ENCODE assay signal across 9 mouse cellular contexts in genomic region chr17:15041175-15041729, GRCm38 (mm10). TPM values are rescaled to one million over a fixed set of nuclear protein-coding genes. Genes with fewer than 3 reads are reported as not detected.
A peak's percentile ranks its signal among the peaks of the same experiment; 100 is the strongest.
DNase-seq lines count a peak whose midpoint lies in the region; ATAC-seq and TF ChIP-seq lines count a peak whose summit lies in the region.
"Not testable (repeated sequence)": the region's sequence is repeated elsewhere in the genome, so short reads cannot be mapped to it uniquely, and the experiment has no call there.
"Had no signal": no experiment of that assay in that cellular context is flagged by ENCODE, and none has a peak within 500 bp of the region (broad histone marks: within the 10 kb centered on the region; RNA-seq: fewer than 3 reads in every experiment).

Gene Ermard, plus strand, starts transcription at chr17:15041208.
Gene Tcte3, minus strand, starts transcription at chr17:15041488.
Gene Gm3448, minus strand, starts transcription at chr17:15041537.

- H3K4me3 ChIP-seq in embryonic facial prominence, embryonic 11.5 days (ENCODE audit: low read depth, low read length); lung, adult 2 months (replicated peaks; ENCODE audit: extremely low read depth, low read depth, low read length); neural tube, embryonic 11.5 days (ENCODE audit: low read depth, low read length): not testable (repeated sequence)
- H3K4me3 ChIP-seq in hindbrain, embryonic 15.5 days, result peak within 1 kb of the TSS; percentile 21; the same call in 1 of the 2 replicates
- H3K4me3 ChIP-seq in layer of hippocampus, adult 2 months, result peak within 1 kb of the TSS; percentile 40; the same call in 1 of the 2 replicates

- peak; percentile 96 for ATAC-seq in embryonic facial prominence, embryonic 11.5 days (replicated peaks; ENCODE audit: insufficient number of reproducible peaks, low FRiP score, low TSS enrichment, low read depth)
- peak; percentile 95 for ATAC-seq in granulocyte monocyte progenitor cell, adult 5-6 weeks (replicated peaks; ENCODE audit: poor library complexity, severe bottlenecking)
- ATAC-seq in hindbrain, embryonic 15.5 days (ENCODE audit: low FRiP score, low read depth), result peak; percentile 98
- ATAC-seq in neural tube, embryonic 11.5 days (ENCODE audit: insufficient read depth, low FRiP score, low TSS enrichment), result peak; percentile 97

- H3K9ac ChIP-seq in embryonic facial prominence, embryonic 11.5 days (replicated peaks; ENCODE audit: low read length); hindbrain, embryonic 15.5 days; neural tube, embryonic 11.5 days (ENCODE audit: low read length): not testable (repeated sequence)

- not testable (repeated sequence) for H3K4me1 ChIP-seq in embryonic facial prominence, embryonic 11.5 days (ENCODE audit: control insufficient read depth, insufficient read depth, low read length); hindbrain, embryonic 15.5 days (replicated peaks); lung, adult 2 months (ENCODE audit: control insufficient read depth, insufficient read depth, low read length); neural tube, embryonic 11.5 days (ENCODE audit: control insufficient read depth, insufficient read depth, low read length)

- not testable (repeated sequence) for TF ChIP-seq POLR2A in lung, adult 2 months (IDR thresholded peaks at IDR 0.05; ENCODE audit: borderline replicate concordance, extremely low read depth, low read depth, low read length)

- not testable (repeated sequence) for TF ChIP-seq CTCF in layer of hippocampus, adult 2 months (conservative IDR thresholded peaks at IDR 0.05); lung, adult 2 months (IDR thresholded peaks at IDR 0.05; ENCODE audit: insufficient read depth, low read length)

- DNase-seq in adrenal gland, adult (ENCODE audit: inconsistent age in 2 of 2, low spot score in 1 of 2), result peak; percentile 52 to 85
- DNase-seq in embryonic facial prominence, embryonic 11.5 days (ENCODE audit: low spot score); neural tube, embryonic 11.5 days (ENCODE audit: low spot score): not testable (repeated sequence)
- peak in 1 of 2 experiments; percentile 9 for DNase-seq in layer of hippocampus, adult 2 months (ENCODE audit: low spot score in 2 of 2)
- peak; percentile 46 for DNase-seq in lung, adult 2 months
- peak; percentile 19 to 22 for DNase-seq in thymus, adult 18-20 months

- H3K4me2 ChIP-seq in embryonic facial prominence, embryonic 11.5 days (ENCODE audit: low read depth, low read length); hindbrain, embryonic 15.5 days; neural tube, embryonic 11.5 days (ENCODE audit: low read depth): not testable (repeated sequence)

- not testable (repeated sequence) for H3K27ac ChIP-seq in embryonic facial prominence, embryonic 11.5 days (replicated peaks; ENCODE audit: low read depth, low read length); hindbrain, embryonic 15.5 days (replicated peaks); layer of hippocampus, adult 2 months; neural tube, embryonic 11.5 days (ENCODE audit: low read depth, low read length)

- not testable (repeated sequence) for H3K27me3 ChIP-seq in embryonic facial prominence, embryonic 11.5 days (ENCODE audit: control insufficient read depth, insufficient read depth, low read length); hindbrain, embryonic 15.5 days; neural tube, embryonic 11.5 days (ENCODE audit: control insufficient read depth, insufficient read depth, low read length)

- H3K36me3 ChIP-seq in embryonic facial prominence, embryonic 11.5 days (replicated peaks; ENCODE audit: control insufficient read depth, insufficient read depth, low read depth, low read length); hindbrain, embryonic 15.5 days; neural tube, embryonic 11.5 days (ENCODE audit: control insufficient read depth, insufficient read depth, low read length): not testable (repeated sequence)

- H3K9me3 ChIP-seq in embryonic facial prominence, embryonic 11.5 days (replicated peaks; ENCODE audit: control insufficient read depth, low read length); hindbrain, embryonic 15.5 days; neural tube, embryonic 11.5 days (ENCODE audit: control insufficient read depth, low read length): not testable (repeated sequence)

- 2% methylated on average over 11 of the region's 56 CpGs for WGBS in embryonic facial prominence, embryonic 11.5 days
- WGBS in hindbrain, embryonic 15.5 days, result 0% methylated on average over 10 of the region's 56 CpGs
- WGBS in lung, adult 2 months, result 0% methylated on average over 12 of the region's 56 CpGs
- 0% methylated on average over 8 of the region's 56 CpGs for WGBS in neural tube, embryonic 11.5 days

RNA-seq across cellular contexts. Expression of gene Ermard, which starts in this region (rescaled TPM):
- polyA plus RNA-seq in embryonic facial prominence, embryonic 11.5 days (2014; fragmentation: Nextera tagmentation; extraction: Ambion mirVana), result 58.7 and 68.2 TPM in 2 replicates
- 53.5 and 87.9 TPM in 2 replicates for total RNA-seq in granulocyte monocyte progenitor cell, adult 5-6 weeks (2014; fragmentation: Nextera tagmentation)
- 27.9 and 32.3 TPM in 2 replicates for total RNA-seq in granulocyte monocyte progenitor cell, adult 5-6 weeks (2017)
- 69.1 and 73.3 TPM in 2 replicates for polyA plus RNA-seq in hindbrain, embryonic 15.5 days (2015; fragmentation: Nextera tagmentation; extraction: Ambion mirVana)
- 10 to 100 TPM; 53.9 to 69.1 TPM for total RNA-seq in layer of hippocampus, adult 2 months (2021)
- polyA plus RNA-seq in lung, adult 2 months (2012; rRNA removed), result 31.6 and 50.8 TPM in 2 replicates
- polyA plus RNA-seq in neural tube, embryonic 11.5 days (2014; fragmentation: Nextera tagmentation; extraction: Ambion mirVana), result 57.3 and 63.2 TPM in 2 replicates

RNA-seq across cellular contexts. Expression of gene Tcte3, which starts in this region (rescaled TPM):
- polyA plus RNA-seq in embryonic facial prominence, embryonic 11.5 days (2014; fragmentation: Nextera tagmentation; extraction: Ambion mirVana), result 0.52 and 1.3 TPM in 2 replicates
- not detected in 2 replicates for total RNA-seq in granulocyte monocyte progenitor cell, adult 5-6 weeks (2014; fragmentation: Nextera tagmentation)
- not detected in 2 replicates for total RNA-seq in granulocyte monocyte progenitor cell, adult 5-6 weeks (2017)
- polyA plus RNA-seq in hindbrain, embryonic 15.5 days (2015; fragmentation: Nextera tagmentation; extraction: Ambion mirVana), result 0.52 and 0.71 TPM in 2 replicates
- 1 to 10 TPM in 1 of 2 experiments, not detected in 1; 1.3 TPM for total RNA-seq in layer of hippocampus, adult 2 months (2021)
- polyA plus RNA-seq in lung, adult 2 months (2012; rRNA removed), result 0.19 TPM in 1 of 2 replicates, not detected in the other
- 0.49 and 1.6 TPM in 2 replicates for polyA plus RNA-seq in neural tube, embryonic 11.5 days (2014; fragmentation: Nextera tagmentation; extraction: Ambion mirVana)
- total RNA-seq: liver, adult 2 months had no signal
- polyA plus RNA-seq: liver, adult 2 months had no signal

RNA-seq across cellular contexts. Expression of gene Gm3448, which starts in this region (rescaled TPM):
- polyA plus RNA-seq in embryonic facial prominence, embryonic 11.5 days (2014; fragmentation: Nextera tagmentation; extraction: Ambion mirVana), result 3.2 and 3.7 TPM in 2 replicates
- 3.2 and 4.3 TPM in 2 replicates for total RNA-seq in granulocyte monocyte progenitor cell, adult 5-6 weeks (2014; fragmentation: Nextera tagmentation)
- total RNA-seq in granulocyte monocyte progenitor cell, adult 5-6 weeks (2017), result 3.9 and 9.9 TPM in 2 replicates
- polyA plus RNA-seq in hindbrain, embryonic 15.5 days (2015; fragmentation: Nextera tagmentation; extraction: Ambion mirVana), result 3.5 and 4.2 TPM in 2 replicates
- total RNA-seq in layer of hippocampus, adult 2 months (2021), result 10 to 100 TPM in 1 of 2 experiments, 1 to 10 TPM in 1; 7.8 to 11.3 TPM
- polyA plus RNA-seq in lung, adult 2 months (2012; rRNA removed), result 0.51 and 0.90 TPM in 2 replicates
- 2.9 and 3.1 TPM in 2 replicates for polyA plus RNA-seq in neural tube, embryonic 11.5 days (2014; fragmentation: Nextera tagmentation; extraction: Ambion mirVana)
